Mouse (Mus musculus): ENCODE results near the gene Nfyb.

The Nfyb gene

GRCm38 (mm10) chr10:82763840-82764631 is at the start of gene Nfyb:
Gene Nfyb, minus strand, starts transcription at chr10:82764144.
- CTCF ChIA-PET: no interaction called here

- CTCF ChIA-PET: interaction anchor here (0.5 to 1.0 kb wide), 5 partner anchors 91 to 717 kb away, joined by 3 to 6 read pairs (median 4); no protein-coding TSS in a partner anchor
Measured at GRCm38 (mm10) chr10:82811855-82812431, 48.0 kb upstream of the Nfyb start.

- CTCF ChIA-PET: no interaction called here
Measured at GRCm38 (mm10) chr10:82809352-82809751, 45.4 kb upstream of the Nfyb start.

- CTCF ChIA-PET: no interaction called here
Measured at GRCm38 (mm10) chr10:82808891-82809290, 44.9 kb upstream of the Nfyb start.

- CTCF ChIA-PET: no interaction called here
Measured at GRCm38 (mm10) chr10:82808155-82808554, 44.2 kb upstream of the Nfyb start.

- CTCF ChIA-PET: no interaction called here
Measured at GRCm38 (mm10) chr10:82807238-82807637, 43.3 kb upstream of the Nfyb start.

- CTCF ChIA-PET: no interaction called here
Measured at GRCm38 (mm10) chr10:82806414-82806813, 42.5 kb upstream of the Nfyb start.

- CTCF ChIA-PET: no interaction called here
Measured at GRCm38 (mm10) chr10:82805111-82805510, 41.2 kb upstream of the Nfyb start.

GRCm38 (mm10) chr10:82804396-82804795 is 40.5 kb upstream of the Nfyb start:
- CTCF ChIA-PET: no interaction called here

- CTCF ChIA-PET: no interaction called here
Measured at GRCm38 (mm10) chr10:82800094-82800493, 36.1 kb upstream of the Nfyb start.

- CTCF ChIA-PET: no interaction called here
Measured at GRCm38 (mm10) chr10:82798312-82798933, 34.5 kb upstream of the Nfyb start.

GRCm38 (mm10) chr10:82797119-82797491 is 33.2 kb upstream of the Nfyb start:
- CTCF ChIA-PET: no interaction called here

- CTCF ChIA-PET: no interaction called here
Measured at GRCm38 (mm10) chr10:82796471-82797118, 32.7 kb upstream of the Nfyb start.

GRCm38 (mm10) chr10:82795767-82796166 is 31.8 kb upstream of the Nfyb start:
- CTCF ChIA-PET: no interaction called here

- CTCF ChIA-PET: interaction anchor here (0.6 kb wide), 1 partner anchor 750 kb away, joined by 3 read pairs; no protein-coding TSS in a partner anchor
Measured at GRCm38 (mm10) chr10:82795071-82795731, 31.3 kb upstream of the Nfyb start.

GRCm38 (mm10) chr10:82792311-82792710 is 28.4 kb upstream of the Nfyb start:
- CTCF ChIA-PET: no interaction called here

GRCm38 (mm10) chr10:82791713-82792112 is 27.8 kb upstream of the Nfyb start:
- CTCF ChIA-PET: no interaction called here

- CTCF ChIA-PET: no interaction called here
Measured at GRCm38 (mm10) chr10:82790504-82790903, 26.6 kb upstream of the Nfyb start.

- CTCF ChIA-PET: no interaction called here
Measured at GRCm38 (mm10) chr10:82789181-82789580, 25.2 kb upstream of the Nfyb start.

- CTCF ChIA-PET: no interaction called here
Measured at GRCm38 (mm10) chr10:82782472-82782871, 18.5 kb upstream of the Nfyb start.

GRCm38 (mm10) chr10:82780816-82781215 is 16.9 kb upstream of the Nfyb start:
- CTCF ChIA-PET: no interaction called here

- CTCF ChIA-PET: interaction anchor here (0.7 kb wide), 1 partner anchor 21 kb away, joined by 4 read pairs; no protein-coding TSS in a partner anchor
Measured at GRCm38 (mm10) chr10:82780322-82780721, 16.4 kb upstream of the Nfyb start.

All from spleen, embryonic (tissue).